Mouse (Mus musculus) brain, embryonic 14.5 days (tissue): ENCODE data around the gene Zfp113.

Experiments
- CTCF ChIP-seq: fragments of 200-500 bp; IDR thresholded peaks from 2 replicates; pipeline ENCODE4 v1.5.1; 2012; ENCODE audit warnings: inconsistent platforms, mild to moderate bottlenecking, moderate library complexity, borderline replicate concordance; ENCODE audit not compliant: insufficient read depth, insufficient read length; ENCODE audit errors: extremely low read depth
- POLR2A ChIP-seq: fragments of 200-500 bp; IDR thresholded peaks from 2 replicates; pipeline ENCODE4 v1.6.1; 2012; ENCODE audit warnings: mild to moderate bottlenecking, inconsistent platforms, borderline replicate concordance; ENCODE audit not compliant: poor library complexity, insufficient read depth, insufficient read length, severe bottlenecking; ENCODE audit errors: extremely low read depth

DNA sequence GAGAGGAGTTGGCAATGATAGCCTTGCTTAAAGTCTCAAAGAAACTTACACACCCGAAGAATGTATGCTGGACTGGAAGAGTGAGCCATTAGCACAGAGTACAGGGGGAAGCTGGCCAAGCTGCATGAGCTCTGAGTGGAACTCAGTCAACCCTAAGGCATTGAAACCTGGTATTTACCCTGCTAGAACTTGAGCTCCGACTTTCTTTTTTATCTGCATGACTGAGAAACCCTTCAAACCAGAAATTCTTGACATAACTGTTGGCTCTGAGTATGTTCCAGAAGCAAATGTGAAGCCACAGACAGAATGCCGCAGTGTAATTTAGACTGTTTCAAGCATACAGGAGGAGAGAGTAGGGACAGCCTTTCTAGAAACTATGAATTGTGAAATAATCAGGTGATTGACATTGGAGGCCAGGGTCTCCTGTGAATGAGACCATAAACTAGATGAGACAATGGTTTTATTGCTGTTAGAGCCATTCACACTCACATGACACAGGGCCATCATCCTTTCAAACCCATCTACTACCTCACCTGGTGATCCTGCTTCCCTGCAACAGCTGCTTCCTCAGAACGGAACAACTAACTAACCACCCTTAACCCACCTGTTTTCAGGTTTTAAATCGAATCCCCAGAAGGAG lies 23.0 kb downstream of the Zfp113 start:
- TF ChIP-seq POLR2A = no peak
- no peak for TF ChIP-seq CTCF
